Comparison of ENCODE assay signal across 15 mouse cellular contexts in genomic region chr16:93429324-93429781, GRCm38 (mm10).
A peak's percentile ranks its signal among the peaks of the same experiment; 100 is the strongest.
DNase-seq lines count a peak whose midpoint lies in the region; ATAC-seq and TF ChIP-seq lines count a peak whose summit lies in the region.
"Had no signal": no experiment of that assay in that cellular context is flagged by ENCODE, and none has a peak within 500 bp of the region (broad histone marks: within the 10 kb centered on the region; RNA-seq: fewer than 3 reads in every experiment).

No protein-coding gene starts in this region.

- no peaks in the 10 kb centered on the region for H3K79me2 ChIP-seq in liver, adult 2 months (ENCODE audit: control insufficient read depth, insufficient read depth, low read length)

- TF ChIP-seq POLR2A in liver, adult 2 months (IDR thresholded peaks at IDR 0.05; ENCODE audit: extremely low read depth, insufficient read depth, low read length): no peak
- no peak for TF ChIP-seq POLR2A in brain, embryonic 14.5 days (IDR thresholded peaks at IDR 0.05; ENCODE audit: borderline replicate concordance, extremely low read depth, insufficient read depth, insufficient read length, poor library complexity, severe bottlenecking)

- H3K27me3 ChIP-seq in liver, adult 2 months (ENCODE audit: control insufficient read depth, insufficient read depth, low read length): no peaks in the 10 kb centered on the region; the same call in 1 of the 2 replicates
- peaks cover 40% of the 10 kb centered on the region for H3K27me3 ChIP-seq in liver, embryonic 12.5 days (replicated peaks)
- no peaks in the 10 kb centered on the region for H3K27me3 ChIP-seq in hindbrain, postnatal 0 days (ENCODE audit: insufficient read depth, low read length)
- H3K27me3 ChIP-seq: heart, embryonic 15.5 days had no signal

- H3K9me3 ChIP-seq in liver, embryonic 12.5 days (replicated peaks): no peaks in the 10 kb centered on the region
- no peaks in the 10 kb centered on the region for H3K9me3 ChIP-seq in hindbrain, postnatal 0 days (ENCODE audit: low read length)
- H3K9me3 ChIP-seq: heart, embryonic 15.5 days; hindbrain, embryonic 10.5 days; limb, embryonic 12.5 days; midbrain, embryonic 13.5 days had no signal

- DNase-seq in liver, adult 2 months (ENCODE audit: extremely low read depth, low read depth, low spot score): peak; percentile 4
- peak; percentile 5 for DNase-seq in MEL-GATA-1-ER (ENCODE audit: extremely low read depth, low read depth)
- peak; percentile 12 for DNase-seq in brain, embryonic 14.5 days (ENCODE audit: low read depth)
- DNase-seq in left cerebral cortex, adult 18-20 months (ENCODE audit: low spot score in 2 of 2): no peak
- no peak for DNase-seq in hindbrain, postnatal 0 days (ENCODE audit: low spot score)
- DNase-seq in spleen, postnatal 14 days (ENCODE audit: low spot score in 2 of 2): no peak
- DNase-seq: cerebellum, adult 2 months; liver, postnatal 0 days; right cerebral cortex, postnatal 14 days had no signal

- no peak overlapping the region for H3K4me2 ChIP-seq in liver, embryonic 12.5 days
- no peak overlapping the region for H3K4me2 ChIP-seq in hindbrain, postnatal 0 days (ENCODE audit: low read depth, low read length)
- H3K4me2 ChIP-seq: heart, embryonic 15.5 days; limb, embryonic 12.5 days; midbrain, embryonic 13.5 days had no signal

- H3K27ac ChIP-seq in liver, adult 2 months (replicated peaks; ENCODE audit: insufficient read depth, low read depth, low read length): no peak overlapping the region
- no peak overlapping the region for H3K27ac ChIP-seq in liver, embryonic 12.5 days
- H3K27ac ChIP-seq in hindbrain, postnatal 0 days: no peak overlapping the region
- H3K27ac ChIP-seq: heart, embryonic 15.5 days; hindbrain, embryonic 10.5 days; limb, embryonic 12.5 days; midbrain, embryonic 13.5 days had no signal

- no peak for TF ChIP-seq CTCF in liver, adult 2 months (IDR thresholded peaks at IDR 0.05; ENCODE audit: low read depth, low read length)
- TF ChIP-seq CTCF in brain, embryonic 14.5 days (IDR thresholded peaks at IDR 0.05; ENCODE audit: borderline replicate concordance, extremely low read depth, insufficient read depth, insufficient read length): no peak
- TF ChIP-seq CTCF in hindbrain, postnatal 0 days (IDR thresholded peaks at IDR 0.05; ENCODE audit: low read depth): no peak

- no peak for ATAC-seq in liver, embryonic 12.5 days
- peak; percentile 58 for ATAC-seq in megakaryocyte progenitor cell, adult 5-6 weeks (replicated peaks; ENCODE audit: poor library complexity)
- no peak for ATAC-seq in hindbrain, postnatal 0 days
- ATAC-seq: liver, postnatal 0 days; midbrain, embryonic 13.5 days had no signal

- H3K4me1 ChIP-seq in liver, adult 2 months (ENCODE audit: control insufficient read depth, insufficient read depth, low read length): no peaks in the 10 kb centered on the region
- H3K4me1 ChIP-seq in liver, embryonic 12.5 days: peaks cover 4% of the 10 kb centered on the region
- no peaks in the 10 kb centered on the region for H3K4me1 ChIP-seq in hindbrain, postnatal 0 days (ENCODE audit: insufficient read depth, low read length)
- H3K4me1 ChIP-seq: heart, embryonic 15.5 days; hindbrain, embryonic 10.5 days; midbrain, embryonic 13.5 days had no signal

- H3K4me3 ChIP-seq in liver, adult 2 months (ENCODE audit: insufficient read depth, low read depth, low read length): no peak overlapping the region
- H3K4me3 ChIP-seq in liver, embryonic 12.5 days: no peak overlapping the region
- H3K4me3 ChIP-seq in hindbrain, postnatal 0 days (ENCODE audit: low read length): no peak overlapping the region
- H3K4me3 ChIP-seq: heart, embryonic 15.5 days; hindbrain, embryonic 10.5 days; limb, embryonic 12.5 days; midbrain, embryonic 13.5 days had no signal

- WGBS in liver, adult 2 months: 72% methylated on average over 8 of the region's 8 CpGs
- WGBS in liver, embryonic 12.5 days (ENCODE audit: insufficient replicate concordance): 72% methylated on average over 8 of the region's 8 CpGs
- WGBS in hindbrain, postnatal 0 days: 68% methylated on average over 8 of the region's 8 CpGs

- no peaks in the 10 kb centered on the region for H3K36me3 ChIP-seq in liver, adult 2 months (ENCODE audit: control insufficient read depth, insufficient read depth, low read length)
- H3K36me3 ChIP-seq in liver, embryonic 12.5 days: no peaks in the 10 kb centered on the region
- H3K36me3 ChIP-seq in hindbrain, postnatal 0 days (ENCODE audit: insufficient read depth, low read length): no peaks in the 10 kb centered on the region
- H3K36me3 ChIP-seq: heart, embryonic 15.5 days; hindbrain, embryonic 10.5 days; limb, embryonic 12.5 days; midbrain, embryonic 13.5 days had no signal

- H3K9ac ChIP-seq in liver, adult 2 months (ENCODE audit: low read depth, low read length): no peak overlapping the region
- no peak overlapping the region for H3K9ac ChIP-seq in liver, embryonic 12.5 days
- H3K9ac ChIP-seq in hindbrain, postnatal 0 days (replicated peaks; ENCODE audit: low read length): no peak overlapping the region
- H3K9ac ChIP-seq: heart, embryonic 15.5 days; limb, embryonic 12.5 days; liver, postnatal 0 days; midbrain, embryonic 13.5 days had no signal

Comparison
In these comparisons a context has a peak if more than half of its experiments do, and no peak if none do; other contexts are left out.
1. DNase-seq: peak in liver, adult 2 months (single experiment), MEL-GATA-1-ER (single experiment) and brain, embryonic 14.5 days (single experiment); none in left cerebral cortex, adult 18-20 months (0 of 2), hindbrain, postnatal 0 days (single experiment) and spleen, postnatal 14 days (0 of 2).